Mouse (Mus musculus): ENCODE results near the gene Sema4d. TPM values are rescaled to one million over a fixed set of nuclear protein-coding genes. Genes with fewer than 3 reads are reported as not detected.

The Sema4d gene
- total and polyA plus RNA-seq, 3 experiments, result 6.9 to 20.3 TPM; not detected in 1

DNA sequence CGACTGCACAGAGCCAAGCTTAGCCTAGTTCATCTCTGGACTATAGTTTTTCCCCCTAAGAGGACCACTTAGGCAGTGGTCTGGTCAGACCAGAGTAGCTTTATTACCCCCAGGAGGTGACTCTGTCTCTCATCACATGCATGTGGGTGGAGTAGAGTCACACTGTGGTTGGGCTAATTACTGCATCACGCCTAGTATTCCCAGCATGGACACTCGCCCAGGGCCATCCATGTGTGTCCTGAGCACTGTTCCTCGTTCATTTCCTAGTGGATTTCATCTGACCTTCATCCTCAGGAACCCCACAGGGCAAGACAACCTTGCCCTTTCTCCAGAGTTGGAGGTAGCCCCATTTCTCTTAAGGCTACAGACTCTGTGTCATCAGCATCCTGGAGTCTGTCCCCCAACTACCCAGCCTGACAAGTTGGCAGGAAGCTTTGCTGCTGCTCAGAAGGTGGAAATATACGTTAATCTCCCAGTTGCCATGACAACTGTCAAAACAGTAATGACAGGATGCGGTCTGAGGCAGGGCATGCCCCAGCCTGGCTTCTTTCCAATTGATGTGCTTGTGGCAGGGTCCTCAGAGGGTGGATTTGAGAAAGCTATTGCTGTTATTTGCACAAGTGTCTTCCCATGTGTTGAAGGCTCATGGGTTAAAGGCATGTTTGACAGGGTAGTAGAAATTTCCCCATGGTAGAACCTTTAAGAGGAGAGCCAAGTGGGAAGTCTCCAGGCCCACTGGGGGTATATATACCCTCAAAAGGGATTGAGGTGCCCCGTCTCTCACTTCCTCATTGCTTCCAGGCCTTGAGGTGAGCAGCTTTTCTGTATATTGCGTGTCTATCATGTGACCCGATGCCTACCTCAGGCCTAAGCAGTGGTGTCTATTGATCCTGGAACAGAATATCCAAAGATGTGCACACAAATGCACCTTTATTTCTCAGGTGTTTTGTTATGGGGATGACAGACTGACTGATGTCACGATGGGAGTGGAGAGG is 20.4 kb upstream of the Sema4d start (continued):
- no peak for TF ChIP-seq TBP (IDR thresholded peaks at IDR 0.05; ENCODE audit: low read depth, low read length)
- no peak for TF ChIP-seq CTCF (IDR thresholded peaks at IDR 0.05 in 2 of 3, conservative IDR thresholded peaks at IDR 0.05 in 1 of 3; ENCODE audit: control insufficient read depth in 1 of 3, insufficient read depth in 1 of 3, low read depth in 2 of 3, low read length in 3 of 3, poor library complexity in 1 of 3, severe bottlenecking in 1 of 3)
- TF ChIP-seq RAD21 (IDR thresholded peaks at IDR 0.05; ENCODE audit: low read depth, low read length), result no peak
- TF ChIP-seq EP300 (IDR thresholded peaks at IDR 0.05; ENCODE audit: low read depth in 1 of 2, low read length in 2 of 2), result peak; percentile 31 to 64; a peak in 3 of 4 replicates

DNA sequence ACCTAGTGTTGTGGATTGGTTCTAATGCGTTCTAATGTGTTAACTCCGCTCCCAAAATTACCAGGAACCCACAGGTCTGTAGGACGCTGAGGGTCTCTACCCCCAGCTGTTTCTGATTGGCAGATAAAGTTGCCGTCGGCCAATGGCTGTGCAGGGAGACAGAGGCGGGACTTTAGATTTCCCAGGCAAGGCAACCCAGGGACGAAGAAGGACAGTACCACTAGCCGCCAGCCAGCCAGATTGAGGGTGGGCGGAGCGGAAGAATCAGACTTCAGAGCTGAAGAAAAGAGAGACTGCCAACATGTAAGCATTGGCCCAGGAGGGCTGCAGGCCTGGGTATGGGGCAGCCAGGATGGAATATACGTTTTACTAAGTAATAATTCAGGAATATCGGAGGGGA is 14.6 kb upstream of the Sema4d start:
- peaks cover 0 to 2% of the 10 kb centered on the region in 2 experiments; a peak in 1 of 4 replicates for H3K4me1 ChIP-seq (ENCODE audit: control insufficient read depth in 1 of 2, insufficient read depth in 2 of 2, low read length in 2 of 2)
- H3K9me3 ChIP-seq (replicated peaks; ENCODE audit: insufficient read depth, low read length), result no peaks in the 10 kb centered on the region
- no peak overlapping the region for H3K27ac ChIP-seq (ENCODE audit: control insufficient read depth, low read depth, low read length)
- TF ChIP-seq USF1 (IDR thresholded peaks at IDR 0.05; ENCODE audit: low read depth, low read length) (no peak), ZKSCAN1 (IDR thresholded peaks at IDR 0.05; ENCODE audit: low read depth, low read length) (no peak), ZMIZ1 (IDR thresholded peaks at IDR 0.05; ENCODE audit: low read depth, low read length) (no peak), GATA1 (IDR thresholded peaks at IDR 0.05; ENCODE audit: low read depth, low read length) (no peak), MAX (IDR thresholded peaks at IDR 0.05; ENCODE audit: low read length) (no peak), SIN3A (IDR thresholded peaks at IDR 0.05; ENCODE audit: low read length) (no peak), MYC (IDR thresholded peaks at IDR 0.05; ENCODE audit: low read depth, low read length) (no peak), UBTF (IDR thresholded peaks at IDR 0.05; ENCODE audit: borderline replicate concordance, insufficient read depth, low read depth, low read length) (no peak), ZC3H11A (IDR thresholded peaks at IDR 0.05; ENCODE audit: low read depth, low read length) (no peak), KAT2A (conservative IDR thresholded peaks at IDR 0.05; ENCODE audit: low read depth, low read length) (no peak), MAFK (IDR thresholded peaks at IDR 0.05; ENCODE audit: borderline replicate concordance, low read depth, low read length) (no peak), ELF1 (IDR thresholded peaks at IDR 0.05; ENCODE audit: low read depth, low read length) (no peak), MYB (IDR thresholded peaks at IDR 0.05; ENCODE audit: low read depth, low read length) (no peak), CTCF (IDR thresholded peaks at IDR 0.05 in 2 of 3, conservative IDR thresholded peaks at IDR 0.05 in 1 of 3; ENCODE audit: control insufficient read depth in 1 of 3, insufficient read depth in 1 of 3, low read depth in 2 of 3, low read length in 3 of 3, poor library complexity in 1 of 3, severe bottlenecking in 1 of 3) (no peak), NRF1 (IDR thresholded peaks at IDR 0.05; ENCODE audit: insufficient read depth, low read depth, low read length, poor library complexity, severe bottlenecking) (no peak), ETS1 (IDR thresholded peaks at IDR 0.05; ENCODE audit: low read depth, low read length) (no peak), BHLHE40 (IDR thresholded peaks at IDR 0.05; ENCODE audit: borderline replicate concordance, low read depth, low read length) (no peak)
- H3K27me3 ChIP-seq (ENCODE audit: control insufficient read depth in 1 of 2, insufficient read depth in 2 of 2, low read length in 2 of 2), result no peaks in the 10 kb centered on the region; a peak in 1 of 4 replicates
- no peaks in the 10 kb centered on the region; a peak in 1 of 4 replicates for H3K36me3 ChIP-seq (ENCODE audit: control insufficient read depth in 1 of 2, insufficient read depth in 2 of 2, low read length in 2 of 2)
- DNase-seq (ENCODE audit: low read depth, low spot score), result no peak
- no peak overlapping the region for H3K9ac ChIP-seq (ENCODE audit: control insufficient read depth, low read depth, low read length, poor library complexity, severe bottlenecking)
- no peaks in the 10 kb centered on the region for H3K79me2 ChIP-seq (ENCODE audit: control insufficient read depth, insufficient read depth, low read length, poor library complexity)
- no peak overlapping the region for H3K4me3 ChIP-seq (ENCODE audit: control insufficient read depth in 1 of 2, insufficient read depth in 1 of 2, low read depth in 2 of 2, low read length in 2 of 2)
